Mouse (Mus musculus) spleen, adult 12 weeks (tissue): ENCODE results near the gene Pald1.
A peak's percentile ranks its signal among the peaks of the same experiment; 100 is the strongest.

Source experiments
- DNase-seq: peaks from one replicate; pipeline ENCODE4 v3.0.0; 2022; ENCODE audit warnings: low spot score

The Pald1 gene

DNA sequence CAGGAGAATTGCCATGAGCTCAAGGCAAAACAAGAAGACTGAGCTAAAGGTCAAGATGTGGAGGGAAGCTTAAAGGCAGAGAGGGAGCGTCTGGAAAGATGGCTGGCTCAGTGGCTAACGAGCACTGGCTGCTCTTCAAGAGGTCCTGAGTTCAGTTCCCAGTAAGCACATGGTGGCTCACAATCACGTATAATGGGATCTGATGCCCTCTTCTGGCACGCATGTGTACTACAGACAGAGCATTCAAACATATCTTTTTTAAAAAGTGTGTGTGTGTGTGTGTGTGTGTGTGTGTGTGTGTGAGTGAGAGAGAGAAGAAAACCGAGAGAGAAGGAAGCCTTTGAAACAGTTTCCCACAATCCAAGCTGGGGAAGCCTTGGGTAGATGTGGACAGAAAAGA, 19.1 kb upstream of the Pald1 start:
- no peak for DNase-seq

DNA sequence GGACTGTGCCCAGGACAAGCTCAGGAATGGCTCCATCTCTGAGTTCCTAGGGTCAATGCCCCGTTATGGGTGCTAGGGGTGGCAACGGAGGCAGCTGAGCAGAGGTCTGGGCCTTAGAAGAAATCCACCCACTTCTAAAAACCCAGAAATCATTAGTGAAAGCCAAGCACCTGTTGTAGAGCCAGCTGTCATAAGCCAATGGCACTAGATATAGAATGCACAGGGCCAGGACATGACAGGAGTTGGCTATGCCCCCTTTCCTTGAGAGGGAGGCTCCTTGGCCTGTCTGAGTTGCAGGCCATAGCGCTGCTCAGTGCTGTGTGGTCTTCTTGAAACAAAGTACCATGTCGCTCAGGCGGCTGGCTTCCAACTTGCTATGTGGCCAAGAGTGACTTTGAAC, 17.1 kb upstream of the Pald1 start:
- no peak for DNase-seq

DNA sequence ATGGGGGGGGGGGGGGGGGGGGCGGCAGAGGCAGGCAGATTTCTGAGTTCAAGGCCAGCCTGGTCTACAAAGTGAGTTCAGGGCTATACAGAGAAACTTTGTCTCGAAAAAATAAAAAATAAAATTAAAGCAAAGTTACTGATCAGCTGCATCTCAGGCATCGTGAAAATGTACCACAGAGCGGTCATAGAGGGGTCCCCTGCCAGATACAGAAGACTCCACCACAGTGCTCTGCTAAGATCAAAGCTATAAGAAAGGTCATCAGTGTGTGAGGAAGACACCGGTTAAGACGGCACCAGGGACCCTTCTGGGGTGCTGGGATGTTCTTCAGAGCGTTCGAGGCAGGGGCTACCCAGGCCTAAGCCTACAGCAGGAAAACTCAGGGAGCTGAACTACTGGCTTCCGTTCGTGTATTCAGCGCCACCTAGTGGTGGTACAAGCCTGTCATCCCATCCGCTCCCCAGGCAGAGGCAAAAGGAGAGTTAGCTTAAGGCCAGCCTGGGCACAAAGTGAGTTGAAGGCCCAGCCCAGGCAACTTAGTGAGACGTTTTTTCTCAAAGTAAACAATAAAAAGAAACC, 15.9 kb upstream of the Pald1 start:
- peak; percentile 50 for DNase-seq

- no peak for DNase-seq
These were observed 14.8 kb upstream of the Pald1 start for GRCm38 (mm10) chr10:61398125-61398524.

GRCm38 (mm10) chr10:61394476-61395136, 11.3 kb upstream of the Pald1 start:
- DNase-seq: no peak

- DNase-seq: no peak
These were observed 9.3 kb upstream of the Pald1 start for GRCm38 (mm10) chr10:61392584-61392983.

- DNase-seq: no peak
These were observed 6.8 kb upstream of the Pald1 start for GRCm38 (mm10) chr10:61390148-61390547.

DNA sequence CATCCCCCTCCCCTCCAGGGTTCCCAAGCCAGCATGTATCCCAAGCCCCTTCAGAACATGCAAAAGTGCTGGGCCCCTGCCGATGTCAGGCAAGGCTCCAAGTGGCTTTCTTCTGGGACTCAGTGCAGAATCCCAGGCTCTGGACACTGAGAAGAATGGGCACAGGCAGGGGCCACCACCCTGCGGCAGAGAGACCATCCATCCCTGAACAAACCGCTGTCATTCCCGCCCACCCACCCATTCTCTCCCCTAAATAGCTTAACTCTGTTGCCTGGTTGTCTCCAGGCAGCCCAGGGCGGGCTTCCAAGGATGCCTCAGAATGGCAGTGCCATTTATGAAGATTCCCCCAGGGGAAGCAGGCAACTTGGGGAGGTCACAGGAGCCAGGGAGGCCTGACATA, 5.7 kb upstream of the Pald1 start:
- no peak for DNase-seq

GRCm38 (mm10) chr10:61386284-61386683, 3.0 kb upstream of the Pald1 start:
- DNase-seq: no peak

- DNase-seq: no peak
These were observed 1.8 kb upstream of the Pald1 start for GRCm38 (mm10) chr10:61385174-61385573.

DNA sequence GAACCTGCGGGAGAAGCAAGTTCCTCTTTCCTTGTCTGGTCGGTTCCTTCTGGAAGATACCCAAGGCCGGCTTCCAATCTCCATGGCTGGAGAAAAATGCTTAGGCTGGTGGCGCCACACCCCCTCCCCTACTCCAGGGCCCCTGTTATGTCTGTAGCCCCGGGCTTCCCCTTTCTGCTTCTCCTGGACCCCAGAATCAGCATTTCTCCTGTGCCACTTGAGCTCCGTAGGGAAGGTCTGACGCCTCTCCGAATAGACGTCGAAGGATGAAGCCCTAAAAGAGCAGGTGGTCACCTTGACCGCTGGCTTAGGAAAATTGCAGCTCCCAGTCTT, 351 bp upstream of the Pald1 start:
- no peak for DNase-seq

DNA sequence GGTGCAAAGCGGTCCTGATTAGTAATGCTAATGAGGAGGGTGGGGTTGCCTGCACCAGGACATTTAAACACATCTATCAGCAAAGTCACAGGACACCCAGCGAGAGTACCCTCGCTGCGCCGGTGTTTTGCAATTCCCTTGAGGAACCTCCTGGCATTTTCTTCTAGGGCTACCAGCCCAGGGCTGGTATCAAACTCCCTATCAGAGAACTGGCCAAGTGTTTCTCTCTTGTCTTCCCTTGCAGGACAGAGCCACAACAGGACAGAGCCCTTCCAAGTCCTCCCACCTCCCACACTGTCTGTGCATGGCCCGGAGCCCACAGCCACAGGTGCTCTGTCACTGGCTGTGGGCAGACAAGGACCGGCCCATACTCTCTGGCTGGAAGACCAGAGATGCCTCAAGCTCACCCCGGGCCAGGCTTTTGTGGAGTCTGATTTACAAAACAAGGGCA, 1.0 kb downstream of the Pald1 start:
- no peak for DNase-seq

GRCm38 (mm10) chr10:61381823-61382222, 1.5 kb downstream of the Pald1 start:
- no peak for DNase-seq

DNA sequence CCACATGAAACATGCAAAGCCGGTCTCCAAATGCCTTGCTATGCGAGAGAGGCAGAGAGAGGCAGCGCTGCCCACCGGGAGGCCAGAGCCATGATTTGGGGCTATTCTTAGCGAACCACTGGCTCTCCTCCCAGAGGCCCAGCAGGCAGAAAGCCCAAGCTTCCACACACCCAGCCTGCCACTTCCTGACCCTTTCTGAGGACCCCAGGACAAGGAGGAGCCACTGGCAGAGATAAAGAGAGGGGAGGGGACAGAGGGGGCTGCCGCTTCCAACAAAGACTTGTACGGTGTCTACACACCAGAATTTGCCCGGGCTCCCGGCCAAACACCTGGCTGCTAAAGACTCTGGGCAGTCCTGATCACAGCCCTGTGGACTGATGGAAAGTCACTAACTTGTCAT, 3.1 kb downstream of the Pald1 start:
- DNase-seq: no peak

GRCm38 (mm10) chr10:61379340-61380040, 3.8 kb downstream of the Pald1 start:
- no peak for DNase-seq

DNA sequence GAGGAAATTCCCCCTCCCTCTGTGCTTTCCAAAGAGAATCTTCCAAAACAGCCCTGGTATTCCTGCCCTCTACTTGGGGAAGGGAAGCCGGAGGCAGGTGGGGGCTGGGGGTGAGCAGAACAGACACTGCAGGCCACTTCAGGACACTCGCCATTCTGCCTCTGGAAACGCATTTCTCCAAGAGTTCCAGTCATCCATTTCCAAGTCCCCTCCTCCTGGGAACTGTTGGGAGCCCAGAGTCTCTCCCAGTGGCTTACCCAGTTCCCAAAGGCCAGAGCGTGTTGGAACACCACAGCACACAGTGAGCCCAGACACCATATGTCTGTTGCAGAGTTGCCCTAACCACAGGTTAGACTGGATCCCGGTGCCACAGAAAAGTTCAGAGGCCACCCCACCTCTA, 4.6 kb downstream of the Pald1 start:
- DNase-seq: no peak

- DNase-seq: no peak
These were observed 5.3 kb downstream of the Pald1 start for GRCm38 (mm10) chr10:61378050-61378449.

DNA sequence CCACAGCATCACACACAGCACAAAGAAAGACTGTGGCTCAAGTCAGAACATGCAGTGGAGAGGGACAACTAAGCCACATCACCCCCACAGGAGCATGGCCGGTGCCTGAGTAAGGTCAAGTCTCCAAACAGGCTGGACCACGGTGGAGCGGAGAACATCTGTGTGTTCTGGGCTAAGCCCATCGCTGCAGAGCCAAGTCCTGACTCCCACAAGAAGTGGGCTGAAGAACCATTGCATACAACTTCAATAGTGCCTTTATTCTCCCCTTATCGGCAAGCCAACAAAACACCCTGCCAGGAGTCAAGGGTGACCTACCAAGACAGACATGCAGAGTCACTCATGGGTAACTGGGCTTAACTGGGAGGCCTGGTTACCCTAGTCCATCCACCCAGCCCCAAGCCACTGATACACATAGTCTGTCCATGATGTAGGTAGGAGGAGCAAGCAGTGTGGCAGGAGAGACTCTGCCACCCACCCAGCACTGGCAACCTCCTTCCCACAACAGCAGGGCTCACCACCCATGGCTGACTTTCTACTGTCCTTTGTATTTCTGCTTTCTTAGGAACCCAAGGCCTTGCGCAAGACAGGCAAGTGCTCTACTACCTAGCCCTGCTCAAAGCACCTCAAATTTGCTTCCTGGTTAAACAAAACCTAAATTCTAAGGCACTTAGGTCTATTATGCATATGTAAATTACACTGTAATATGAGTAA, 8.4 kb downstream of the Pald1 start:
- DNase-seq: no peak

GRCm38 (mm10) chr10:61374076-61374475, 9.3 kb downstream of the Pald1 start:
- no peak for DNase-seq

GRCm38 (mm10) chr10:61372585-61372923, 10.8 kb downstream of the Pald1 start:
- DNase-seq: no peak

- no peak for DNase-seq
These were observed 11.3 kb downstream of the Pald1 start for GRCm38 (mm10) chr10:61371884-61372584.

DNA sequence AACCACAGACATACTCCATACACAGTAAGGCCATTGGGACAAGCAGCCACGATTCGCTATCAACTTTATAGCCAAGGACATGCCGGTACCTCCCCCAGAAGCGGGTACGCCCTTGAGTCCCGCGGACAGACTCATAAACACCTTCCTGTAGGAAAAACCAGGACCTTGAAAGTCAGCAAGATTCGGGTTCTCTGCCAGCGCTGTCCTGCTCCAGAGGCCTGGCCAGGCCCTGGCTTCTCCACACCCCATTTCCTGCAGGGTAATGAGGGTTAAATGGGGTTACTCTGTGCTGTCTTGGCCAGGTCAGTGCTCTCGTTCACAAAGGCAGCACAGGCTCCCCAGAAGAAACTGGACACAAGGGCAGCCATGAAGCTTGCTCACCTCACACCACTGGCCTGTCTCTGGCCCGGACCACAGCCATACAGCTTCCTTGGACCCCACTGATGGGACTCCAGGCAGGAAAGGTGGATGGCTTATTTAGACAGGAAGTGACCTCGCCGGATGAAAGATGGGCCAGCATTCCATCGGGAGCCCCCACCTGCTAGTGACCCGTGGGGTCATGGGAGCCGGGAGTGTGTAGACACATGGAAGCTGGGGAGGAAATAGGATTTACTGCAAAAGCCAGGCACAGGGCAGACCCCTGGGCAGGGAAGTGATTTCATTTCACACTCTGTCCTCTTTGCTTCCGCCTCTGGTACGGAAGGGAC, 12.9 kb downstream of the Pald1 start:
- no peak for DNase-seq
